Mouse (Mus musculus) neutrophil, adult 65 days (primary cell): ENCODE results near the gene Ppfia3. TPM values are rescaled to one million over a fixed set of nuclear protein-coding genes. Genes with fewer than 3 reads are reported as not detected.

ENCODE experiments used
- total RNA-seq: library from RNA; stranded (reverse); gene quantifications from 2 replicates; pipeline ENCODE4 v1.2.4, GENCODE M21; 2023

The Ppfia3 gene
- total RNA-seq: 0.09 TPM in 1 of 2 replicates, not detected in the other

GRCm38 (mm10) chr7:45366652-45367019 is at the start of gene Ppfia3:
Gene Ppfia3, minus strand, starts transcription at chr7:45367019.

GRCm38 (mm10) chr7:45413113-45413863 is 46.5 kb upstream of the Ppfia3 start, which contains the start of gene Ntf5:
Gene Ntf5, plus strand, starts transcription at chr7:45413695.

GRCm38 (mm10) chr7:45405091-45406075 is 38.6 kb upstream of the Ppfia3 start, which contains the start of gene Kcna7:
Gene Kcna7, plus strand, starts transcription at chr7:45405653.

GRCm38 (mm10) chr7:45395578-45396336 is 28.9 kb upstream of the Ppfia3 start, which contains the start of gene Snrnp70:
Gene Snrnp70, minus strand, starts transcription at chr7:45395742.

GRCm38 (mm10) chr7:45370475-45371311 is 3.9 kb upstream of the Ppfia3 start, which contains the start of gene Lin7b:
Gene Lin7b, minus strand, starts transcription at chr7:45370583.

GRCm38 (mm10) chr7:45335056-45335455 is 31.8 kb downstream of the Ppfia3 start, which contains the start of gene Hrc:
Gene Hrc, plus strand, starts transcription at chr7:45335290.

GRCm38 (mm10) chr7:45333431-45333982 is 33.3 kb downstream of the Ppfia3 start, which contains the start of gene Trpm4:
Gene Trpm4, minus strand, starts transcription at chr7:45333780.

Other genes starting within 250 kb of the Ppfia3 start
- 561 and 713 TPM in 2 replicates for gene Rps11, start 242.6 kb downstream of the Ppfia3 start, total RNA-seq
- 790 and 900 TPM in 2 replicates for gene Rpl13a, start 238.3 kb downstream of the Ppfia3 start, total RNA-seq
- not detected in 2 replicates for gene Gm45713, start 230.8 kb downstream of the Ppfia3 start, total RNA-seq
- gene Flt3l, start 230.6 kb downstream of the Ppfia3 start, total RNA-seq: 22.0 and 23.2 TPM in 2 replicates
- gene Pih1d1, start 212.7 kb downstream of the Ppfia3 start, total RNA-seq: 41.1 and 44.5 TPM in 2 replicates
- 77.5 and 91.9 TPM in 2 replicates for gene Aldh16a1, start 212.4 kb downstream of the Ppfia3 start, total RNA-seq
- 0.23 TPM in 1 of 2 replicates, not detected in the other for gene Slc17a7, start 203.1 kb downstream of the Ppfia3 start, total RNA-seq
- gene Gfy, start 187.4 kb downstream of the Ppfia3 start, total RNA-seq: not detected in 2 replicates
- not detected in 2 replicates for gene Pth2, start 186.0 kb downstream of the Ppfia3 start, total RNA-seq
- gene Ccdc155, start 162.1 kb downstream of the Ppfia3 start, total RNA-seq: not detected in 2 replicates
- gene Dkkl1, start 154.9 kb downstream of the Ppfia3 start, total RNA-seq: not detected in 2 replicates
- not detected in 2 replicates for gene Tead2, start 151.3 kb downstream of the Ppfia3 start, total RNA-seq
- gene Cd37, start 127.9 kb downstream of the Ppfia3 start, total RNA-seq: 347 and 367 TPM in 2 replicates
- 1.2 and 1.3 TPM in 2 replicates for gene Slc6a16, start 125.9 kb downstream of the Ppfia3 start, total RNA-seq
- gene Slc6a21, start 89.5 kb downstream of the Ppfia3 start, total RNA-seq: not detected in 2 replicates
- gene Trpm4, start 33.2 kb downstream of the Ppfia3 start, total RNA-seq: 3.6 and 5.2 TPM in 2 replicates
- not detected in 2 replicates for gene Hrc, start 31.7 kb downstream of the Ppfia3 start, total RNA-seq
- gene Lin7b, start 3.6 kb upstream of the Ppfia3 start, total RNA-seq: 2.5 TPM in 1 of 2 replicates, not detected in the other
- 255 and 367 TPM in 2 replicates for gene Snrnp70, start 28.7 kb upstream of the Ppfia3 start, total RNA-seq
- gene Kcna7, start 38.6 kb upstream of the Ppfia3 start, total RNA-seq: not detected in 2 replicates
- gene Ntf5, start 46.7 kb upstream of the Ppfia3 start, total RNA-seq: not detected in 2 replicates
- gene Lhb, start 53.8 kb upstream of the Ppfia3 start, total RNA-seq: not detected in 2 replicates
- gene Gys1, start 67.8 kb upstream of the Ppfia3 start, total RNA-seq: 53.5 and 56.5 TPM in 2 replicates
- gene Ruvbl2, start 71.1 kb upstream of the Ppfia3 start, total RNA-seq: 22.0 and 31.6 TPM in 2 replicates
- 1,156 and 1,320 TPM in 2 replicates for gene Ftl1, start 92.9 kb upstream of the Ppfia3 start, total RNA-seq
- 37.2 and 40.7 TPM in 2 replicates for gene Bax, start 99.9 kb upstream of the Ppfia3 start, total RNA-seq
- not detected in 2 replicates for gene Tulp2, start 114.9 kb upstream of the Ppfia3 start, total RNA-seq
- 0.98 and 1.7 TPM in 2 replicates for gene Gm45808, start 119.8 kb upstream of the Ppfia3 start, total RNA-seq
- 3.7 and 5.4 TPM in 2 replicates for gene Dhdh, start 121.8 kb upstream of the Ppfia3 start, total RNA-seq
- 90.7 and 109 TPM in 2 replicates for gene Nucb1, start 143.4 kb upstream of the Ppfia3 start, total RNA-seq
- 126 and 199 TPM in 2 replicates for gene Ppp1r15a, start 159.2 kb upstream of the Ppfia3 start, total RNA-seq
- gene Plekha4, start 159.3 kb upstream of the Ppfia3 start, total RNA-seq: not detected in 2 replicates
- gene Hsd17b14, start 187.9 kb upstream of the Ppfia3 start, total RNA-seq: 0.95 TPM in 1 of 2 replicates, not detected in the other
- 24.0 and 34.0 TPM in 2 replicates for gene Bcat2, start 203.1 kb upstream of the Ppfia3 start, total RNA-seq
- gene Fgf21, start 248.5 kb upstream of the Ppfia3 start, total RNA-seq: not detected in 2 replicates